Comparison of ENCODE assay signal across 8 mouse cellular contexts in genomic region chr7:128238991-128239390, GRCm38 (mm10). TPM values are rescaled to one million over a fixed set of nuclear protein-coding genes. Genes with fewer than 3 reads are reported as not detected.
DNase-seq lines count a peak whose midpoint lies in the region; ATAC-seq and TF ChIP-seq lines count a peak whose summit lies in the region.

No protein-coding gene starts in this region.

- 0 out of 2 replicates have a peak, but pooled peaks have one; percentile 18 for TF ChIP-seq CTCF in bone marrow, adult 2 months (IDR thresholded peaks at IDR 0.05; ENCODE audit: control insufficient read depth, insufficient read depth, low read length)
- peak; percentile 64 for TF ChIP-seq CTCF in kidney, postnatal 0 days (IDR thresholded peaks at IDR 0.05; ENCODE audit: low read depth)

- H3K27ac ChIP-seq in bone marrow, adult 2 months (ENCODE audit: control insufficient read depth, insufficient read depth, low read depth, low read length, poor library complexity), result no peak overlapping the region
- H3K27ac ChIP-seq in forebrain, embryonic 14.5 days (ENCODE audit: low read depth, low read length), result no peak overlapping the region
- peak overlapping the region; percentile 47 for H3K27ac ChIP-seq in kidney, postnatal 0 days

- peak overlapping the region; percentile 63 for H3K4me2 ChIP-seq in forebrain, embryonic 14.5 days (ENCODE audit: low read length)
- H3K4me2 ChIP-seq in kidney, postnatal 0 days (ENCODE audit: low read length), result peak overlapping the region; percentile 61

- no peak overlapping the region for H3K4me3 ChIP-seq in bone marrow, adult 2 months (replicated peaks; ENCODE audit: control insufficient read depth, low read depth, low read length)
- peak overlapping the region; percentile 71 for H3K4me3 ChIP-seq in forebrain, embryonic 14.5 days (ENCODE audit: low read depth, low read length)
- peak overlapping the region; percentile 61 for H3K4me3 ChIP-seq in kidney, postnatal 0 days (replicated peaks; ENCODE audit: low read depth, low read length)

- peak overlapping the region; percentile 51; the same call in 1 of the 2 replicates for H3K9ac ChIP-seq in forebrain, embryonic 14.5 days (ENCODE audit: low read length)
- peak overlapping the region; percentile 38; the same call in 1 of the 2 replicates for H3K9ac ChIP-seq in kidney, postnatal 0 days (ENCODE audit: low read depth, low read length)

- ATAC-seq in cerebellum, adult (ENCODE audit: insufficient number of reproducible peaks, low FRiP score, low TSS enrichment), result no peak
- ATAC-seq in forebrain, embryonic 14.5 days, result no peak
- ATAC-seq in kidney, postnatal 0 days (replicated peaks; ENCODE audit: low FRiP score, low read depth), result no peak

- H3K36me3 ChIP-seq in forebrain, embryonic 14.5 days (ENCODE audit: control insufficient read depth, insufficient read depth, low read length), result peaks cover 33% of the 10 kb centered on the region
- peaks cover 26% of the 10 kb centered on the region for H3K36me3 ChIP-seq in kidney, postnatal 0 days (ENCODE audit: insufficient read depth, low read length)

- WGBS in bone marrow, adult 2 months, result 28% methylated on average over 4 of the region's 4 CpGs
- 24% methylated on average over 4 of the region's 4 CpGs for WGBS in forebrain, embryonic 14.5 days
- 25% methylated on average over 4 of the region's 4 CpGs for WGBS in kidney, postnatal 0 days

- no peaks in the 10 kb centered on the region for H3K9me3 ChIP-seq in forebrain, embryonic 14.5 days (replicated peaks; ENCODE audit: control insufficient read depth, low read length)
- H3K9me3 ChIP-seq in kidney, postnatal 0 days (replicated peaks; ENCODE audit: low read length), result no peaks in the 10 kb centered on the region

- peaks cover 5% of the 10 kb centered on the region for H3K4me1 ChIP-seq in bone marrow, adult 2 months (ENCODE audit: control insufficient read depth, insufficient read depth, low read length)
- H3K4me1 ChIP-seq in forebrain, embryonic 14.5 days (ENCODE audit: control insufficient read depth, insufficient read depth, low read length), result peaks cover 4% of the 10 kb centered on the region; the same call in 1 of the 2 replicates
- H3K4me1 ChIP-seq in kidney, postnatal 0 days (replicated peaks; ENCODE audit: insufficient read depth, low read length), result peaks cover 4% of the 10 kb centered on the region; the same call in 1 of the 2 replicates

- no peak for TF ChIP-seq POLR2A in bone marrow, adult 2 months (IDR thresholded peaks at IDR 0.05; ENCODE audit: borderline replicate concordance, control insufficient read depth, low read depth, low read length)

- peak; percentile 47 for DNase-seq in cerebellum, adult 11-12 months
- DNase-seq in forebrain, embryonic 14.5 days (ENCODE audit: low spot score), result peak; percentile 42
- DNase-seq in kidney, postnatal 0 days (ENCODE audit: low spot score), result peak; percentile 73
- DNase-seq in lung, postnatal 4 days, result peak; percentile 55 to 75
- peak; percentile 59 for DNase-seq in thymus, postnatal 0 days (ENCODE audit: low spot score)
- DNase-seq in left cerebral cortex, postnatal 4 days, result no peak

- intact Hi-C loops in left cerebral cortex, postnatal 4 days (cut with DNase I), result no loop called here

- H3K27me3 ChIP-seq in forebrain, embryonic 14.5 days (replicated peaks; ENCODE audit: control insufficient read depth, insufficient read depth, low read length), result no peaks in the 10 kb centered on the region
- no peaks in the 10 kb centered on the region for H3K27me3 ChIP-seq in kidney, postnatal 0 days (ENCODE audit: insufficient read depth, low read length)

RNA-seq across cellular contexts. Expression of gene 9130023H24Rik, which starts 1.2 kb away (rescaled TPM):
- 1.3 and 4.7 TPM in 2 replicates for polyA plus RNA-seq in bone marrow, adult 2 months (2011; ENCODE audit: insufficient read depth, insufficient read length, low replicate concordance, missing spikeins)
- 8.3 and 9.0 TPM in 2 replicates for polyA plus RNA-seq in forebrain, embryonic 14.5 days (2014; fragmentation: Nextera tagmentation; extraction: Ambion mirVana)
- polyA plus RNA-seq in kidney, postnatal 0 days (2015; fragmentation: Nextera tagmentation; extraction: Ambion mirVana), result 6.7 and 8.3 TPM in 2 replicates
- polyA plus RNA-seq in thymus, postnatal 0 days (2015; fragmentation: Nextera tagmentation; extraction: Ambion mirVana), result 4.8 and 5.5 TPM in 2 replicates
- 1 to 10 TPM; 5.0 to 5.2 TPM for total RNA-seq in left cerebral cortex, postnatal 4 days (2021)

RNA-seq across cellular contexts. Expression of gene Armc5, which starts 1.8 kb away (rescaled TPM):
- polyA plus RNA-seq in bone marrow, adult 2 months (2011; ENCODE audit: insufficient read depth, insufficient read length, low replicate concordance, missing spikeins), result 8.9 and 13.8 TPM in 2 replicates
- 5.7 and 6.6 TPM in 2 replicates for polyA plus RNA-seq in forebrain, embryonic 14.5 days (2014; fragmentation: Nextera tagmentation; extraction: Ambion mirVana)
- polyA plus RNA-seq in kidney, postnatal 0 days (2015; fragmentation: Nextera tagmentation; extraction: Ambion mirVana), result 17.0 and 17.1 TPM in 2 replicates
- polyA plus RNA-seq in thymus, postnatal 0 days (2015; fragmentation: Nextera tagmentation; extraction: Ambion mirVana), result 16.2 and 16.6 TPM in 2 replicates
- total RNA-seq in left cerebral cortex, postnatal 4 days (2021), result 10 to 100 TPM; 10.3 to 11.2 TPM

RNA-seq across cellular contexts. Expression of gene Tgfb1i1, which starts 7.6 kb away (rescaled TPM):
- 13.9 and 22.2 TPM in 2 replicates for polyA plus RNA-seq in bone marrow, adult 2 months (2011; ENCODE audit: insufficient read depth, insufficient read length, low replicate concordance, missing spikeins)
- 12.4 and 17.6 TPM in 2 replicates for polyA plus RNA-seq in forebrain, embryonic 14.5 days (2014; fragmentation: Nextera tagmentation; extraction: Ambion mirVana)
- 78.8 and 90.7 TPM in 2 replicates for polyA plus RNA-seq in kidney, postnatal 0 days (2015; fragmentation: Nextera tagmentation; extraction: Ambion mirVana)
- 12.7 and 13.9 TPM in 2 replicates for polyA plus RNA-seq in thymus, postnatal 0 days (2015; fragmentation: Nextera tagmentation; extraction: Ambion mirVana)
- total RNA-seq in left cerebral cortex, postnatal 4 days (2021), result 10 to 100 TPM; 36.9 to 37.6 TPM

RNA-seq across cellular contexts. Expression of gene Slc5a2, which starts 26.5 kb away (rescaled TPM):
- 2.0 and 3.6 TPM in 2 replicates for polyA plus RNA-seq in bone marrow, adult 2 months (2011; ENCODE audit: insufficient read depth, insufficient read length, low replicate concordance, missing spikeins)
- polyA plus RNA-seq in forebrain, embryonic 14.5 days (2014; fragmentation: Nextera tagmentation; extraction: Ambion mirVana), result not detected in 2 replicates
- 6.6 and 8.5 TPM in 2 replicates for polyA plus RNA-seq in kidney, postnatal 0 days (2015; fragmentation: Nextera tagmentation; extraction: Ambion mirVana)
- polyA plus RNA-seq in thymus, postnatal 0 days (2015; fragmentation: Nextera tagmentation; extraction: Ambion mirVana), result not detected in 2 replicates
- total RNA-seq in left cerebral cortex, postnatal 4 days (2021), result not detected

RNA-seq across cellular contexts. Expression of gene Cox6a2, which starts 32.8 kb away (rescaled TPM):
- polyA plus RNA-seq in bone marrow, adult 2 months (2011; ENCODE audit: insufficient read depth, insufficient read length, low replicate concordance, missing spikeins), result 8.4 TPM in 1 of 2 replicates, not detected in the other
- 0.27 TPM in 1 of 2 replicates, not detected in the other for polyA plus RNA-seq in forebrain, embryonic 14.5 days (2014; fragmentation: Nextera tagmentation; extraction: Ambion mirVana)
- polyA plus RNA-seq in kidney, postnatal 0 days (2015; fragmentation: Nextera tagmentation; extraction: Ambion mirVana), result not detected in 2 replicates
- 3.0 and 4.0 TPM in 2 replicates for polyA plus RNA-seq in thymus, postnatal 0 days (2015; fragmentation: Nextera tagmentation; extraction: Ambion mirVana)
- total RNA-seq in left cerebral cortex, postnatal 4 days (2021), result 1 to 10 TPM; 3.2 TPM
